Comparison of ENCODE assay signal across 20 mouse cellular contexts in the genomic region with DNA sequence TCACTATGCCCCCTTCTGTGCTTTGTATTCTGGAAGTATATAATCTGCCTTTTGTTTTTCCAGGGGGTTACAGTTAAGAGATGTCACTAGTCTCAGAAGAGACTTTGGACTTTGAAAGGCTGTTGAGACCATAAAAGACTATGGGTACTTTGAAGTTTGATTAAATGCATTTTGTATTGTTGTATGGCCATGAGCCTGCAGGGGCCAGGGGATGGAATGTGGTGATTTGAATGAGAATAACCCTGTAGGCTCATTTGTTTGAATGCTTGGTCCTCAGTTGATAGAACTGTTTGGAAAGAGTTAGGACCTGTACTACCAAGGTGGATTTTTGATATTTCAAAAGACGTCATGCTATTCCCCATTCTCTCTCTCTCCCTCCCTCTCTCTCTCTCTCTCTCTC.
"Had no signal": no experiment of that assay in that cellular context is flagged by ENCODE, and none has a peak within 500 bp of the region (broad histone marks: within the 10 kb centered on the region; RNA-seq: fewer than 3 reads in every experiment).

No protein-coding gene starts in this region.

- DNase-seq: lung, adult 18-20 months; lung, embryonic 14.5 days; lung, postnatal 10 days; lung, postnatal 4 days; retina, postnatal 1 day; right cerebral cortex, adult 18-20 months; right cerebral cortex, postnatal 25 days; right cerebral cortex, postnatal 4 days; spleen, adult 18-20 months; thymus, adult 2 months; thymus, postnatal 25 days; thymus, postnatal 4 days had no signal

- H3K9ac ChIP-seq: lung, embryonic 14.5 days; midbrain, embryonic 13.5 days; midbrain, embryonic 15.5 days; neural tube, embryonic 13.5 days; neural tube, embryonic 15.5 days; stomach, embryonic 15.5 days had no signal

- H3K36me3 ChIP-seq: midbrain, embryonic 13.5 days; midbrain, embryonic 15.5 days; neural tube, embryonic 13.5 days; neural tube, embryonic 15.5 days; stomach, embryonic 15.5 days had no signal

- H3K27me3 ChIP-seq: midbrain, embryonic 13.5 days; midbrain, embryonic 15.5 days; neural tube, embryonic 13.5 days; neural tube, embryonic 15.5 days; stomach, embryonic 15.5 days had no signal

- H3K4me1 ChIP-seq: midbrain, embryonic 15.5 days; neural tube, embryonic 13.5 days; neural tube, embryonic 15.5 days; stomach, embryonic 15.5 days had no signal

- H3K9me3 ChIP-seq: midbrain, embryonic 13.5 days; midbrain, embryonic 15.5 days; neural tube, embryonic 15.5 days; stomach, embryonic 15.5 days had no signal

- H3K4me3 ChIP-seq: midbrain, embryonic 13.5 days; midbrain, embryonic 15.5 days; myocyte; neural tube, embryonic 13.5 days; neural tube, embryonic 15.5 days; stomach, embryonic 15.5 days had no signal

- H3K27ac ChIP-seq: midbrain, embryonic 13.5 days; midbrain, embryonic 15.5 days; neural tube, embryonic 13.5 days; neural tube, embryonic 15.5 days; stomach, embryonic 15.5 days; stomach, postnatal 0 days had no signal

- H3K4me2 ChIP-seq: lung, embryonic 14.5 days; midbrain, embryonic 11.5 days; midbrain, embryonic 13.5 days; midbrain, embryonic 15.5 days; neural tube, embryonic 13.5 days; neural tube, embryonic 15.5 days; stomach, embryonic 15.5 days had no signal

- ATAC-seq: midbrain, embryonic 13.5 days; midbrain, embryonic 15.5 days had no signal
